Mouse (Mus musculus): ENCODE results near the gene Wdr76. TPM values are rescaled to one million over a fixed set of nuclear protein-coding genes. Genes with fewer than 3 reads are reported as not detected.
"Not testable (repeated sequence)": the region's sequence is repeated elsewhere in the genome, so short reads cannot be mapped to it uniquely, and the experiment has no call there.

The Wdr76 gene
- polyA plus RNA-seq (2012), result 0.82 and 1.2 TPM in 2 replicates

DNA sequence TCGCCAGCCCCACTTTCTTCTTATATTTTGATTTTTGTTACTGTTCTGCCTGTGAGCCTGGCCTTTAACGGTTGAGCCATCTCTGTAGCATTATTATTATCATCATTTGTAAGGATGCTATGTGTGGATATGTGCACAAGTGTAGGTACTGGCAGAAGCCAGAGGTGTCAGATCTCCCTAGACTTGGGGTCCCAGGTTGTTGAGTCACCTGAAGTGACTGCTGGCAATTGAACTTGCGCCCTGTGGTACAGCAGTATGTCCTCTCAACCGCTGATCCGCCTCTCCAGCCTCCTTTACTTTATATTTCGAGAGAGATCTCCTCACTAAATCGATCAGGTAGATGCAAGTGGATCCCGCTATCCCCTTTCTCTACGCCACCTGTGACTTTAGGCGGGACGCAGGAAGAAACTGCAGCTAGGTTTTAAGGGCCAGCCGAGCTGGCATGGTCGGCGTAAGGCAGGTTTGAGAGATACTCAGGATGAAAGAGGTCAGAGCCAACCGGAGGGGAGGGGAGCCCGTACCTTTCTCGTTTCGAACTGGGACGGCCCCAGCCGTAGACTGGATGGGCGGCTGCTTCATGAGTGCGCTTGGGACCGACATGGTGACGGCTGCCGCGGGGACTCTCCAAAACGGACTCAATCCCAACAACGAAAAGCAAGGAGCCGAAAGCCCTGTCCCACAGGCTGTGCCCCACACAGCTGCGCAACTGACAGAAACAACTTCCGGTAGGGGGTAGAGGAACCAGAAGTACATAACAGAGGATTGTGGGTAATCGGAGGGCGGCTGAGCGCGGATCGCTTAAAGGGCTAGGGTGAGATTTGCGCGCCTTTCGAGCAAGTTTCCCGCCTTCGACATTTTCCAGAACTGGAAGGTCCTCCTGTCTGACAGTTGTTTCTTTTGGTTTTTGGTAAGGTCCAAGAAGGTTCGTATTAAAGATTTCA is at the start of gene Wdr76, which contains the start of gene Mfap1a:
Wdr76 (plus strand) TSS at position 782 of the 941 bp plus-strand sequence.
Mfap1a (minus strand) TSS at position 724 of the 941 bp plus-strand sequence.
- not testable (repeated sequence) for TF ChIP-seq GATA1 (IDR thresholded peaks at IDR 0.05; ENCODE audit: low read length)

DNA sequence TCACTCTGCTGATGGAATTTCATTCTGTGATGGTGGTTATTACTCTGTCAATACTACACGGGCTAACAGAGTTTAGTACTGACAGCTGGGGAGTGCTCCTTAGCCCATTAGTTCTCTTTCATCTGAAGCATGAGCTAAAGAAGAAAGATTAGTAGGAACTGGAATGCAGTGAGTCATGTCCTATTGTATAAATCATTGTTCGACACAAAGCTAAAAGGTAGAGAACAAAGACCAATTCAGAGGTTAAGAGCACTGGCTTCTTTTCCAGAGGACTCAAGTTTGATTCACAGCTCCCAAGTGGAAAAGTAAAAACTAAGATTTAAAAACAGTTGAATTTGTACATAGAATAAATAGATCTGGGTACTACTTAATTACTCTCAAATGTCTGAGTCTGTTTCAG is 46.5 kb upstream of the Wdr76 start:
- TF ChIP-seq GATA1 (IDR thresholded peaks at IDR 0.05; ENCODE audit: low read length), result no peak

DNA sequence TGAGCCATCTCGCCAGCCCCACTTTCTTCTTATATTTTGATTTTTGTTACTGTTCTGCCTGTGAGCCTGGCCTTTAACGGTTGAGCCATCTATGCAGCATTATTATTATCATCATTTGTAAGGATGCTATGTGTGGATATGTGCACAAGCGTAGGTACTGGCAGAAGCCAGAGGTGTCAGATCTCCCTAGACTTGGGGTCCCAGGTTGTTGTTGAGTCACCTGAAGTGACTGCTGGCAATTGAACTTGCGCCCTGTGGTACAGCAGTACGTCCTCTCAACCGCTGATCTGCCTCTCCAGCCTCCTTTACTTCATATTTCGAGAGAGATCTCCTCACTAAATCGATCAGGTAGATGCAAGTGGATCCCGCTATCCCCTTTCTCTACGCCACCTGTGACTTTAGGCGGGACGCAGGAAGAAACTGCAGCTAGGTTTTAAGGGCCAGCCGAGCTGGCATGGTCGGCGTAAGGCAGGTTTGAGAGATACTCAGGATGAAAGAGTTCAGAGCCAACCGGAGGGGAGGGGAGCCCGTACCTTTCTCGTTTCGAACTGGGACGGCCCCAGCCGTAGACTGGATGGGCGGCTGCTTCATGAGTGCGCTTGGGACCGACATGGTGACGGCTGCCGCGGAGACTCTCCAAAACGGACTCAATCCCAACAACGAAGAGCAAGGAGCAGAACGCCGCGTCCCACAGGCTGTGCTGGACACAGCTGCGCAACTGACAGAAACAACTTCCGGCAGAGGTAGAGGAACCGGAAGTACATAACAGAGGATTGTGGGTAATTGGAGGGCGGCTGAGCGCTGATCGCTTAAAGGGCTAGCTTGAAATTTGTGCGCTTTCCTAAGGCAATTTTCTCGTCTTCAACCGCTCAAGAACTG is 33.0 kb upstream of the Wdr76 start, which contains the start of gene Mfap1b:
Mfap1b (minus strand) TSS at position 767 of the 879 bp plus-strand sequence.
- not testable (repeated sequence) for TF ChIP-seq GATA1 (IDR thresholded peaks at IDR 0.05; ENCODE audit: low read length)

DNA sequence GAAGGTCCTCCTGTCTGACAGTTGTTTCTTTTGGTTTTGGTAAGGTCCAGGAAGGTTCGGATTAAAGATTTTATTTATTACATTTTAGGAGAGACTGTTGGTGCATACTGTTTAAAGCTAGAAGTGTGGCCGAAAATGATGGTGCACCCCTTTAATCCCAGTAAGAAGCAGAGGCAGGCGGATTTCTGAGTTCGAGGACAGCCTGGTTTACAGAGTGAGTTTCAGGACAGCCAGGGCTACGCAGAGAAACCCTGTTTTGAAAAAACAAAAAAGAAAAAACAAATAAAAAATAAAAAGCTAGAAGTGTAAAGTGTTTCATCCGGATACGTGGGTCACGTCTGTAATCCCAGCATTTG is 32.4 kb upstream of the Wdr76 start:
- TF ChIP-seq GATA1 (IDR thresholded peaks at IDR 0.05; ENCODE audit: low read length), result no peak

DNA sequence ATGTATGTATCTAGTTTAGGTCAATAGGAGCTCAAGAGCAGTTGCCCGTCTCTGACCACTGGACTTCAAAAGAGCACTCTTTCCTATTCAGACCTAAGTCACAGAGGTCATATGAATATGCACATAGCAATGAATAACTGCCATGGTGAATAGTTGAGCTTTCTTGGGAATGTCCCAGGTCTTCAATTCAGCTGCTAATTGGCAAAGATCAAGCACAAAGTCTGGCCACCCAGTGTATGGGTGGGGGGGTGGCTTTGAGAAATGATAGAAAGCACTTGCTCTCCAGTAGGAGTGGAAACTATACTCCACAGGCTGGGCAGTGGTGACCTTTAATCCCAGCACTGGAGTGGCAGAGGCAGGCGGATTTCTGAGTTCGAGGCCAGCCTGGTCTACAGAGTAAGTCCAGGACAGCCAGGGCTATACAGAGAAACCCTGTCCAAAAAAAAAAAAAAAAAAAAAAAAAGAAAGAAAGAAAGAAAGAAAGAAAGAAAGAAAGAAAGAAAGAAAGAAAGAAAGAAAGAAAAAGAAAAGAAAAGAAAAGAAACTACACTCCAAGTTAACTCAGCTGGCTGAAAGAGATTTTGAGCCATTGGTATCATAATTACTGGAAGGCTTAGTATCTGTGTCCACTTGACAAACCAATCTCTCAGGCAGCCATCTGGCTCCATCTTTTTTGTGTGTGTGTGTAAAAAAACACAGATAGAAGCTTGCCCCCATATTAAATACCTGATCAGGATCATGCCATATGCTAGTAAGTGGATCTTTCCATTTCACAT is 28.8 kb upstream of the Wdr76 start:
- TF ChIP-seq GATA1 (IDR thresholded peaks at IDR 0.05; ENCODE audit: low read length), result no peak

DNA sequence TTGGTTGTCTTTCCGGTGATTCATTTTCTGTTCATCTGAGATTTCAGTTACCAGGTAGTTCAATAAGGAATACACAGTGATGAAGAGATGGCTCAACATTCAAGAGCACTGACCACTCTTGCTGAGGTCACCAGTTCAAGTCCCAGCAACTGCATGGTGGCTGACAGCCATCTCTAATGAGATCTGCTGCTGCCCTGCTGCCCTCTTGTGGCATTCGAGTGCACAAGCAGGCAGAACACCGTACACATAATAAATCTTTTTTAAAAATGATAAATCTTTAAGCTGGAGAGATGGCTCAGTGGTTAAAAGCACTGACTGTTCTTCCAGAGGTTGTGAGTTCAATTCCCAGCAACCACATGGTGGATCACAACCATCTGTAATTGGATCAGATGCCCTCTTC is 26.0 kb upstream of the Wdr76 start:
- no peak for TF ChIP-seq GATA1 (IDR thresholded peaks at IDR 0.05; ENCODE audit: low read length)

DNA sequence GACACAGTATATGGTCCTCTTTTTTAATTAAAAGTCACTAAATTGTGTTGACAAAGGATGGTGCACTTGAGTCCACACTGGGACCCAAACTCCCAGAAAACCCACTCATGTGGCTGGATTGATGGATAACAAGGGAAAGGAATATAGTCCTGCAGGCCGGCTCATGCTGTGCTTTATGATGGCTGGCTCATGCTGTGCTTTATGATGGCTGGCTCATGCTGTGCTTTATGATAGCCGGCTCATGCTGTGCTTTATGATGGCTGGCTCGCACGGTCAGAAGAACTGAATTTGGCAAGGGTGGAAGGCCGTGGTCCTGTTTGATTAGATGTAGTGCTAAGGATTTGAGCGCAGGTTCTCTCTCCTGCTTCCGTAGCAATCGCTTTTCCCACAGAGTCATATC is 22.9 kb upstream of the Wdr76 start:
- TF ChIP-seq GATA1 (IDR thresholded peaks at IDR 0.05; ENCODE audit: low read length), result no peak

DNA sequence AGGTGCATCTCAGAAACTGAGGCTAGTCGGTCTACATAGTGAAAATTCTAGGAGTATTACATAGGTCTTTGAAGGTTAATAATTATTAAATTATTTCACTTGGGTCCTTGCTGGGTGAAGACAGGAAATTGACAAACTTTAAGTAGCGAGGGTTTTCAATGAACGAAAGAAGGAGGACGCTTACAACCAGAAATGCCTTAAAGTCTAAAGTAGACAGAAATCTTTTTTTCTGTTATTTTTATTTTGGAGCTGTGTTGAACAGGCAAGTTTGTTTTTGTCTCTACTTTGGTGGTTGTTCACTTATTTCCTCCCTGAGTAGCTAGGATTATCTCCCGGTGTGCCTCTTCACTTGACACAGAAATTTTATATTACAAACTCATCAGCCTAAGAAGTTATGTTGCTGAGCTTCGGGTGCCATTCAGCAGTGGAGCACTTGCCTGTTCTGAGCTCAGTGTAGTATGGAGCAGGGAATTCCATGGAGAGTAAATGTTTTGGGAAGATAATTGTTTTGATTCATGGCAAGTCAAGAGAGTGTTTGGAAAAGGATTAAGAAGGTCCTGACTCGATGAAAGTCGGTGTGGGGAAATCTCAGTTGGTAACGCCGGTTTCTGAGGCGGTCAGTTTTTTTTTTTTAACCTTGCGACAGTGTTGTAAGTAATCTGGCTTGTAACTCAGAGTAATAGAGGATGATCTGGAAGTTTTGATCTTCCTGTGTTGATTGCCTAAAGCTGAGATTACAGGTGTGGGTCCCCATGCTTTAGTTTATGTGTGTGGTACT is 839 bp downstream of the Wdr76 start:
- TF ChIP-seq GATA1 (IDR thresholded peaks at IDR 0.05; ENCODE audit: low read length), result no peak

DNA sequence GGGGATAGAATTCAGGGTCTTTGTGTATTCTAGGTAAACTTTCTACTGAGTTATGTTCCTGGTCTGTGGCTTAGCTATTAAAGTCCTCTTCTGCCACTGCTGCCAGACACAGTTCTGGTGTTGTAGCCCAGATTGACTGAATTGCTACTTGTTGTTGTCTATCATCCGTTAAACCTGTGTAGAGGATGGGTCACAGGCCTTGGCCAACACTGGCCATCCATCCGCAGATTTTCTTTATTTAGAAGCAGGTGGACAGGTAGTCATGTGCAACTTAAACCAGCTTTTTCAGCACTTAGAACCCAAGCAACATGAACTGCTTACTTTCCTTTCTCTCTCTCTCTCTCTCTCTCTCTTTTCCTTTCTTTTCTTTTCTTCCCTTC is 1.4 kb downstream of the Wdr76 start:
- TF ChIP-seq GATA1 (IDR thresholded peaks at IDR 0.05; ENCODE audit: low read length), result no peak

DNA sequence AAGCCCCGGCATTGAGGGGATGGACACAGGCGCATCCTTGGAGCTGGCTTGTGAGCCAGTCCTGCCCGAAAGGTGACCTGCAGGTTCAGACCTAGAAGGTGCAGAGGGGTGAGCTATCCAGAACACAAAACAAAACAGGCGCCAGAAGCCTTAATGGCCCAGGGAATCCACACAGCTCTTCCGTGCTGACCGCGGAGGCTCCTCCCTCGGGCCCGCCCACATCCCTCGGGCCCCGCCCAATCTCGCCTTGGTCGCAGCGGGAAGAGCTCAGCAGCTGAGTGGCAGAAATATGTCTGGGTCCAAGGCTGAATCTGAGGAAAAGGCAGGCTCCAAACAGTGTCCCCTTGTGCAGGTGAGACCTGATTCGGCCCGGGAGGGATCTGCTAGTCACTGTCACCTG is 3.1 kb downstream of the Wdr76 start:
- no peak for TF ChIP-seq GATA1 (IDR thresholded peaks at IDR 0.05; ENCODE audit: low read length)

DNA sequence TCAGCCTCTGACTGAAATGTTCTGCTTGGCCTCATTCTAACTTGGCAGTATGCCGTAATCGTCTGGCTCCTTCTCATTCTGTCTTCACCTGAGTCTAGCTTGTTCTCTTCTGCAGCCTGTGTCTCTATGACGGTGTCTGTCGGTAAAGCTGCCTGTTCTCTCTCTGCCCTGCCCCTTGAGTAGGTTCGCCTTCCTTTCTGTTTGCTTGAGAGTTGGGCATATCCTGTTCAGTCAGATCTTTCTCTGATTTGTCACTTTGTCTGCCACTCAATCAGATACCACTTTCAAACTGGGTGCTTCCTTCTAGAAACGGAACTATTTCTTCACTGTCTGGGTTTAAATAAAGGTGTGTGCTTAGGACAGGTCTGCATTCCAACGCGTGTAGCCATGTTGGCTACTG is 4.9 kb downstream of the Wdr76 start:
- TF ChIP-seq GATA1 (IDR thresholded peaks at IDR 0.05; ENCODE audit: low read length), result no peak

DNA sequence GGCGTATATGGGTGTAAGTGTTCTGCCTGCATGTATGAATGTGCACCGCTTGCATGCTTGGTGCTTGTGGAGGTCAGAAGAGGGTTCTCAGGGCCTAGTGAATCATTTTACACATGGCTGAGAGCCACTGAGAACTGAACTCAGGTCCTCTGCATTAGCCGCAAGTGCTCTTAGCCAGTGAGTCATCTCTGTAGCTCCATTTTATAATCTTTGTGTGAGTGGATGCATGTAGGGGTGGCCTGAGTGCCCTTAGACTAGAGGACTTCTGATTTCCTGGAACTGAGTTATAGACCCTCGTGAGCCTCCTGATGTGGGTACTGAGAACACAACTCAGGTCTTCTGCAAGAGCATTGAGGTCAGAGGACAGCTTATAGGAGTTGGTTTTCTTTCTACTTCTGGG is 7.7 kb downstream of the Wdr76 start:
- TF ChIP-seq GATA1 (IDR thresholded peaks at IDR 0.05; ENCODE audit: low read length), result no peak

DNA sequence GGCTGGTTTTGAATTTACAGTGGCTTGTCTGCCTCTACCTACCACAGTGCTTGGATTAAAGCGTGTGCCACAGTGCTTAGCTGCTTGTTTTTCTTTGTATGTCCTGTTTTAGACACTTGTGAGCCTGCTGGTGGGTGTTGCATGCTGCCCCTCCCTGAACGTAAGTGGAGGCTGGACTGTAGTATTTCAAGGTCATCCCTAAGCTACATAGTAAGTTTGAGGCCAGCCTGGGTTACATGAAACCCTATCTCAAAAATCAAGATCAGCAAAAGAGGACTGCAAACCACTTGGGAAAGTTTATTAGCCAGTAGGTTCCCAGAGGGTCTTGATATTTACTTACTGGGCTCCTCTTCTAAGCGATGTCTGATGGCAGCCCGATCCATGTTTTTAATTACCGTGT is 11.6 kb downstream of the Wdr76 start:
- TF ChIP-seq GATA1 (IDR thresholded peaks at IDR 0.05; ENCODE audit: low read length), result no peak

DNA sequence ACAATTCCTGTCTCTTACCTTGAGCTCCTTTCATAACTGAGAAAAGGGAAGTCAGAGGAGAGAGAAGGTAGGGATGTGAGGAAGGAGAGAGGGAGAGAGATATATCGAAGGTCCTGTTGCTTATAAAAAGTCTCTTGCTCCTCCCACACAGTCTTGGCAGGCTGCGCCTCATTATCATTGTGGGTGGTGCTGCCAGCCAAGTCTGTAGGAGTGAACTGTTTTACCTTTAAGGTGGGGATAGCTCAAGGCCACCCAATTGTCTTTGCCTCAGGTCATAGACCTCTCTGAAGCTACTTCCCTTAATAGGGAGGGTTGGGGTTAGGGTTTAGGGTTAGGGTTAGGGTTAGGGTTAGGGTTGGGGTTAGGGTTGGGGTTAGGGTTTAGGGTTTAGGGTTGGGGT is 15.5 kb downstream of the Wdr76 start:
- no peak for TF ChIP-seq GATA1 (IDR thresholded peaks at IDR 0.05; ENCODE audit: low read length)

DNA sequence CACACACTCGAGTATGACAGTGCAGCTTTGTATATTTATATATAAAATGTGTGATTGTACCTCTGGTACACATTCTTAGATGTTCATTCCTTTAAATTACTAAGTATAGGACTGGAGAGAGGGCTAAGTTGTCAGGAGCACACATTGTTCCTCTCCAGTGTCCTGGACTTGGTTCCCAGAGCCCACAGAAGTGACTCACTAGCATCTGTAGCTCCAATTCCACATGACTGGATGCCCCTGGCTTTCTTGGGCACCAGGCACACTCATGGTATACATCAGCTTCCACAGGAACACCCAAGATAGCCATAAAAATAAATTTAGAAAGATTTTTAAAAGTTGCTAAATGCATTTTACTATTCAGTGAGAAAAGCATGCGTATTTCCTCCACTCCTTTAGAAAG is 18.5 kb downstream of the Wdr76 start:
- TF ChIP-seq GATA1 (IDR thresholded peaks at IDR 0.05; ENCODE audit: low read length), result no peak
